Mouse (Mus musculus) CH12.LX (cell line): Measurements from ENCODE around the gene Rap1gap.

ENCODE experiments used
- CTCF ChIP-seq, 2 experiments: IDR thresholded peaks in 1 of 2; conservative IDR thresholded peaks in 1 of 2; 2 replicates each; pipeline ENCODE4 v1.5.1; 2011 to 2012; ENCODE audit warnings: low read depth in 2 of 2, low read length in 2 of 2, improper control_type of control experiment in 1 of 2, inconsistent platforms in 1 of 2, mild to moderate bottlenecking in 1 of 2, moderate library complexity in 1 of 2
- ELF1 ChIP-seq: IDR thresholded peaks from 2 replicates; pipeline ENCODE4 v1.6.1; 2014; ENCODE audit warnings: low read depth, mild to moderate bottlenecking, inconsistent platforms, low read length, improper control_type of control experiment
- ETS1 ChIP-seq: conservative IDR thresholded peaks from 2 replicates; pipeline ENCODE4 v1.6.1; 2012; ENCODE audit warnings: low read depth, mild to moderate bottlenecking, inconsistent platforms, low read length, improper control_type of control experiment, moderate library complexity
- JUND ChIP-seq: conservative IDR thresholded peaks from 2 replicates; pipeline ENCODE4 v1.6.1; 2011; ENCODE audit warnings: low read depth, low read length, improper control_type of control experiment
- MXI1 ChIP-seq: IDR thresholded peaks from 2 replicates; pipeline ENCODE4 v1.6.1; 2011; ENCODE audit warnings: mild to moderate bottlenecking, low read depth, low read length, improper control_type of control experiment
- RCOR1 ChIP-seq: conservative IDR thresholded peaks from 2 replicates; pipeline ENCODE4 v1.6.1; 2012; ENCODE audit warnings: low read depth, mild to moderate bottlenecking, inconsistent platforms, low read length, improper control_type of control experiment
- TCF12 ChIP-seq: IDR thresholded peaks from 2 replicates; pipeline ENCODE4 v1.6.1; 2014; ENCODE audit warnings: low read depth, mild to moderate bottlenecking, inconsistent platforms, low read length, improper control_type of control experiment

- TF ChIP-seq CTCF (conservative IDR thresholded peaks at IDR 0.05 in 1 of 2, IDR thresholded peaks at IDR 0.05 in 1 of 2; ENCODE audit: low read depth in 2 of 2, low read length in 2 of 2) (no peak), JUND (no peak), ELF1 (no peak), MXI1 (no peak), TCF12 (no peak), RCOR1 (no peak), ETS1 (no peak)
These were observed 22.8 kb downstream of the Rap1gap start for GRCm38 (mm10) chr4:137687234-137687825.
